Mouse (Mus musculus) forebrain, embryonic 16.5 days (tissue): Measurements from ENCODE around the gene Mesp2. TPM values are rescaled to one million over a fixed set of nuclear protein-coding genes. Genes with fewer than 3 reads are reported as not detected.

Source experiments
- ATAC-seq: fragments of 200-750 bp; cut with Nextera tagmentation; 2 replicates; pipeline ENCODE4 v1.8.0; 2017; ENCODE audit warnings: mild to moderate bottlenecking, moderate library complexity
- H3K27ac ChIP-seq: fragments of 300-500 bp; sonication (generic); 2 replicates; pipeline ENCODE4 v1.5.1; 2014; ENCODE audit warnings: low read length, control low read depth
- H3K27me3 ChIP-seq: fragments of 300-500 bp; sonication (generic); replicated peaks from 2 replicates; pipeline ENCODE4 v1.6.1; 2014; ENCODE audit warnings: low read length; ENCODE audit not compliant: control insufficient read depth, insufficient read depth
- H3K36me3 ChIP-seq: fragments of 300-500 bp; sonication (generic); 2 replicates; pipeline ENCODE4 v1.6.1; 2014; ENCODE audit not compliant: control insufficient read depth, insufficient read depth
- H3K4me1 ChIP-seq: fragments of 300-500 bp; sonication (generic); replicated peaks from 2 replicates; pipeline ENCODE4 v1.6.1; 2014; ENCODE audit warnings: low read length; ENCODE audit not compliant: control insufficient read depth, insufficient read depth
- H3K4me2 ChIP-seq: fragments of 300-500 bp; sonication (generic); 2 replicates; pipeline ENCODE4 v1.6.1; 2014; ENCODE audit warnings: mild to moderate bottlenecking, low read length, control low read depth
- H3K4me3 ChIP-seq: fragments of 300-500 bp; sonication (generic); replicated peaks from 2 replicates; pipeline ENCODE4 v1.5.1; 2014; ENCODE audit warnings: mild to moderate bottlenecking, low read length, control low read depth
- H3K9ac ChIP-seq: fragments of 300-500 bp; sonication (generic); replicated peaks from 2 replicates; pipeline ENCODE4 v1.6.1; 2014; ENCODE audit warnings: low read depth, low read length, control low read depth
- H3K9me3 ChIP-seq: fragments of 300-500 bp; sonication (generic); 2 replicates; pipeline ENCODE4 v1.6.1; 2016; ENCODE audit warnings: low read length; ENCODE audit not compliant: control insufficient read depth
- WGBS: fragments of 180-500 bp; shearing (Covaris S2); extraction: QIAGEN DNeasy Blood & Tissue Kit; methylation state at CpG from one replicate; pipeline ENCODE4 v1.1.7; 2014; 5-methylcytosine and 5-hydroxymethylcytosine counted together
- polyA plus RNA-seq: library from polyadenylated mRNA; unstranded; fragments of >200 nt; fragmentation: Nextera tagmentation; extraction: Ambion mirVana; gene quantifications from 2 replicates; pipeline ENCODE4 v1.2.1, GENCODE M21; 2015

Gene Mesp2
- polyA plus RNA-seq, 1 experiment from 2014 or later, result 1.5 TPM

DNA sequence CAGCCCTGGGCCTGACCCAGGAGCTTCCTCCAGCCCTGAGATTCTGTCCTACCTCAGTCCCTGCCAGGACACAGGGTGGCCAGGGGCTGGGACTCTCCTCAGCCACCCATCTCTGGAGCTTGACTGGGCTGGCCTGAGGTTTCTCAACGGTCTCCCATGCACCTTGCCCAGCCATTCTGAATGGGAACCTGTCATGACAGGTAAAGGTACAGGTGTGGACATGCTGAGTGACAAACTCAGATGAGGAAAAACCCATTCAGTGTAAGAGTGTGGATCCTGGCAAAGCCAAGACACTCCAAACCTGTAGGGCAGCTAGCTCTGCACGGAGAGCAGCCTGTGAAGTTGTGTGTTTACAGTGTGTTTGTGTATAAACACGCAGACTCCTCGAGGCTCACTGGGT lies 10.2 kb upstream of the Mesp2 start:
- ATAC-seq, result no peak

DNA sequence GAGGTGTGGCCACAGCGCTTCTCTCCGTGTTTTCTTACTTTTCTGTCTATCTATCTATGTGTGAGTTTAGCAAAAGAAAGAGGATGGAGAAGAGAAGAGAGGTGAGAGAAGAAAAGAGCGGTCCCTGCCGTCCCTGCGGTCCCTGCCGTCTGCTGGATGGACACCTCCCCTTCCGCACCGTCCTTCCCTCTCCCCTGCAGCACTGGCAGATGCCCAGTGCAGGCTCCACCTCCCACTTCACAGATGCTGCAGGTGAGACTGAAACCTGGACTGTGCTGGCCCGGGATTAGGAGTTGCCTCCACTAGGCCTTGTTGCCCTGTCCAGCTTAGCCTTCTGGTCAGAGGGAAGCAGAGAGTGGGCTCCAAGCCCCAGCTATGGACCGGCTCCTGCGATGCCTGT lies 9.1 kb upstream of the Mesp2 start:
- no peak overlapping the region for H3K27ac ChIP-seq
- no peaks in the 10 kb centered on the region for H3K9me3 ChIP-seq
- H3K4me2 ChIP-seq, result no peak overlapping the region
- no peak overlapping the region for H3K9ac ChIP-seq
- H3K36me3 ChIP-seq, result no peaks in the 10 kb centered on the region
- no peak overlapping the region for H3K4me3 ChIP-seq
- ATAC-seq, result no peak
- H3K4me1 ChIP-seq, result 0 out of 2 replicates have a peak, but pooled peaks cover 4% of the 10 kb centered on the region
- H3K27me3 ChIP-seq, result no peaks in the 10 kb centered on the region
- 79% methylated on average over 11 of the region's 11 CpGs for WGBS

More for the DNA sequence above, 10.2 kb upstream of the Mesp2 start:
- Histone ChIP-seq H3K27ac (no peak overlapping the region), H3K9ac (no peak overlapping the region), H3K4me1 (0 out of 2 replicates have a peak, but pooled peaks cover 4% of the 10 kb centered on the region), H3K36me3 (no peaks in the 10 kb centered on the region), H3K4me2 (no peak overlapping the region), H3K27me3 (no peaks in the 10 kb centered on the region; the same call in 1 of the 2 replicates), H3K4me3 (no peak overlapping the region), H3K9me3 (no peaks in the 10 kb centered on the region)
- WGBS, result 84% methylated on average over 4 of the region's 4 CpGs

DNA sequence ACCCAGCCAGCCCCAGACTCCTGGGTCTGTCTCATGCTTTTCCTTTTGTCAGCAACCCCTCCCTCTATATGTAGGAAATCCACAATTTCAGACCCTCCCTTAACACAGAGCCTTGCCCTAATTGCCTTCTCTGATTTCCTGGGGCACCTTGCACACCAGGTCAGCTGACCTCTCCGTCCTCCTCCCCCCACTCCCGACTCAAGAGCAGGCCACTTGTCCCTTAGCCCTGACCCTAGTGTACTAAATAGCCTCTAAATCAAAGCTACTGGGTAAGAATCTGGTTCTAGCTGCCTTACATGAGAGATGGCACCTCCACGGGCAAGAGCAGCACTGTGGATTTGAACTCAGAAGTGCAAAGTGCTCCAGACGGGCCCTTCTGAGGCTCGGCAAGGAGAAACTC lies 8.5 kb upstream of the Mesp2 start:
- H3K4me2 ChIP-seq, result no peak overlapping the region
- 0 out of 2 replicates have a peak, but pooled peaks cover 4% of the 10 kb centered on the region for H3K4me1 ChIP-seq
- no peaks in the 10 kb centered on the region for H3K27me3 ChIP-seq
- no peak overlapping the region for H3K4me3 ChIP-seq
- no peak overlapping the region for H3K27ac ChIP-seq
- WGBS, result 72% methylated on average over 5 of the region's 5 CpGs
- no peak for ATAC-seq
- H3K9ac ChIP-seq, result no peak overlapping the region
- H3K36me3 ChIP-seq, result no peaks in the 10 kb centered on the region
- H3K9me3 ChIP-seq, result no peaks in the 10 kb centered on the region

DNA sequence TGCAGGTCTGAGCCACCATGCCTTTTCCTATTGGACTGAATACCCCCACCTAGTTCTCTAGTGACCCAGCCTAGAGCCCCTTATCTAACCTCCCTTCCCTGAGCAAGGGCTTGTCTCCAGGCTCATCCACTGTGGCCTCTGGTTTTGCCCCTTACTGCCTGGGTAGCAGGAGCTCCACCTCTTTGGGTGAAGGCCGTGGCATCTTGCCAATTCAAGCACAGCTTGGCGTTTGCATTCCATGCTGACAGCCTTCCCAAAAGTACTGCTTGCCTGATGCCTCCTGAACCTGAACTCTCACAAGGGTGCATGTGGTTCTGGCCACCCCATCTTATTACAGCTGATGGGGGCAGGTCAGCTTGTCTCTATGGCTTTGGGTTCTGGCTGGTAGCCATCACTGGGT lies 6.6 kb upstream of the Mesp2 start:
- Histone ChIP-seq H3K4me1 (no peaks in the 10 kb centered on the region), H3K9me3 (no peaks in the 10 kb centered on the region), H3K4me3 (no peak overlapping the region), H3K4me2 (no peak overlapping the region), H3K9ac (no peak overlapping the region), H3K36me3 (no peaks in the 10 kb centered on the region), H3K27ac (no peak overlapping the region), H3K27me3 (no peaks in the 10 kb centered on the region)
- ATAC-seq, result no peak
- whole genome bisulfite sequencing, result 41% methylated on average over 2 of the region's 2 CpGs

DNA sequence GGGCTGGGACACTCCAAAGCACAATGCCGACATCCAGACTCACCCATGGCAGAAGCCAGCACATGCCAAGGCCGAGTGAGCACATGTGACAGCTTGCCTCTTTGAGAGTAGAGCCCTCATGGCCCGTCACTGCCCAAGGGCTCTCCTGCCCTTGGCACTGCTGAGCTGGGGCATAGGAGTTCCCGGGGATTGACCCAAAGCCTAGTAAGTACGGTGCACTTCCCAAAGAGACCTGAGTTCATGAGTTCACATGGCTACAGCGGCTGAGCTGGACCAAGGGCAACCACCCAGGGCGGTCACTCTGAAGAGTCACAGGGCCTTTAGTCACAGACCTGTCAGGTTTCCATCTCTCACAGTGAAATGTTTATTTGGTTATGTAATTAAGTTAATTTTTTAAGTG lies 2.0 kb upstream of the Mesp2 start:
- no peak overlapping the region for H3K4me2 ChIP-seq
- H3K36me3 ChIP-seq, result no peaks in the 10 kb centered on the region
- 87% methylated on average over 7 of the region's 7 CpGs for WGBS
- H3K9ac ChIP-seq, result no peak overlapping the region
- H3K27me3 ChIP-seq, result 0 out of 2 replicates have a peak, but pooled peaks cover 3% of the 10 kb centered on the region
- 0 out of 2 replicates have a peak, but pooled peaks cover 4% of the 10 kb centered on the region for H3K4me1 ChIP-seq
- ATAC-seq, result no peak
- H3K4me3 ChIP-seq, result no peak overlapping the region
- H3K9me3 ChIP-seq, result no peaks in the 10 kb centered on the region
- H3K27ac ChIP-seq, result no peak overlapping the region

DNA sequence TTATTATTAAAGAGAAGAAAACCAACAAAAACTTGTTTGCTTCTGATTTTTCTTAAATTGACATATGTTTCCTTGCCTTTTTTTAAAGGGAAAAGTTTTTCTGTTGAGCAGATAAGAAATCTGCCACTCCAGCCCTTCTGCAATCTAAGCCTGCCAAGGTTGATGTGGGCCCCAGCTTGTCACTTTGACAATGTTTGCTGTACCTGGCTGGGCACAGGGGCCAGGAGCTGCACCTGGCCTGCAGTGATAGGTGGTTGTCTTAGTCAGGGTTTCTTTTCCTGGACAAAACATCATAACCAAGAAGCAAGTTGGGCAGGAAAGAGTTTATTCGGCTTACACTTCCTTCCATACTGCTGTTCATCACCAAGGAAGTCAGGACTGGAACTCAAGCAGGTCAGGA lies 2.9 kb downstream of the Mesp2 start:
- H3K4me3 ChIP-seq, result no peak overlapping the region
- no peak overlapping the region for H3K9ac ChIP-seq
- ATAC-seq, result no peak
- 0 out of 2 replicates have a peak, but pooled peaks cover 3% of the 10 kb centered on the region for H3K27me3 ChIP-seq
- no peaks in the 10 kb centered on the region for H3K9me3 ChIP-seq
- 100% methylated on average over 1 of the region's 1 CpGs for WGBS
- no peaks in the 10 kb centered on the region for H3K36me3 ChIP-seq
- no peak overlapping the region for H3K4me2 ChIP-seq
- H3K4me1 ChIP-seq, result 0 out of 2 replicates have a peak, but pooled peaks cover 4% of the 10 kb centered on the region
- no peak overlapping the region for H3K27ac ChIP-seq

DNA sequence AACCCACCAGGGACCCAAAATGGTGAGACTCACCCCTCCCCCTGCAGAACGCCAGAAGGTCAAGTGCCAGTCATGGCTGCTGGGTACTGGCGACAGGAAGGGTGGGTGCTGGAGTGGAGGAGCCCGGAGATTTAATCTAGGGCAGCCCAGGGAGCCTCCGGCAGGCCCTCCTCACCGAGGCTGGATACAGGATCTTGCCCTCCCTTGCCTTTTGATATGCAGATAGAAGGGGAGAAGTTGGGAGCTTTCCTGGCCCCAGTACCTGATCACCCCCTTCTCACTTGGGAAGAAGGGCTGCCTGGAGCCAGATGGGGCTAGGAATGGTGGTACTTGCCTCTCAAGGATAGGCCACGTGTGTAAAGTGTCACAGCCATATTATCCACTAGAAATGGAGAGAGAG lies 7.8 kb downstream of the Mesp2 start:
- Histone ChIP-seq H3K9me3 (no peaks in the 10 kb centered on the region), H3K4me1 (no peaks in the 10 kb centered on the region), H3K4me3 (no peak overlapping the region), H3K36me3 (no peaks in the 10 kb centered on the region), H3K27ac (no peak overlapping the region), H3K9ac (no peak overlapping the region), H3K4me2 (no peak overlapping the region), H3K27me3 (no peaks in the 10 kb centered on the region)
- no peak for ATAC-seq
- 2% methylated on average over 6 of the region's 6 CpGs for WGBS

DNA sequence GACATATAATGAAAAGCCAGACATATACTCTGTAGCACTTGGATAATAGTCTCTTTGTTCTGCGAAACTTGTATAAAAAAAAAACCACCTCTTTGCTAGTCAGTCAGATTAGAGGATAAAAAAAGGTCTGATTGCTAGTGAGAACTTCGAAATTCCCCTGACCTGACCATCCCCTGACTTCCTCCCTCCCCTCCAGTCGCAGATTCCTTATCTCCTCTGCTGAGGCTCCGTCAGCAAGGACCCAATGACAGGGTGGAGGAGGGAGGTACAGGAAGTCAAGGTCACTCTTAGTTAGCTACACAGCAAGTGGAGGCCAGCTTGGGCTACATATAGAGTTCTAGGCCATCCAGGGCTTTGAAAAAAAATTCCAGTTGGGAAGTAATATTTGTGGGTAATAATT lies 9.0 kb downstream of the Mesp2 start:
- no peak overlapping the region for H3K4me2 ChIP-seq
- H3K36me3 ChIP-seq, result no peaks in the 10 kb centered on the region
- no peak overlapping the region for H3K27ac ChIP-seq
- peaks cover 2% of the 10 kb centered on the region; the same call in 1 of the 2 replicates for H3K9me3 ChIP-seq
- no peaks in the 10 kb centered on the region for H3K4me1 ChIP-seq
- H3K4me3 ChIP-seq, result no peak overlapping the region
- WGBS, result 51% methylated on average over 4 of the region's 4 CpGs
- ATAC-seq, result no peak
- H3K27me3 ChIP-seq, result no peaks in the 10 kb centered on the region
- H3K9ac ChIP-seq, result no peak overlapping the region

DNA sequence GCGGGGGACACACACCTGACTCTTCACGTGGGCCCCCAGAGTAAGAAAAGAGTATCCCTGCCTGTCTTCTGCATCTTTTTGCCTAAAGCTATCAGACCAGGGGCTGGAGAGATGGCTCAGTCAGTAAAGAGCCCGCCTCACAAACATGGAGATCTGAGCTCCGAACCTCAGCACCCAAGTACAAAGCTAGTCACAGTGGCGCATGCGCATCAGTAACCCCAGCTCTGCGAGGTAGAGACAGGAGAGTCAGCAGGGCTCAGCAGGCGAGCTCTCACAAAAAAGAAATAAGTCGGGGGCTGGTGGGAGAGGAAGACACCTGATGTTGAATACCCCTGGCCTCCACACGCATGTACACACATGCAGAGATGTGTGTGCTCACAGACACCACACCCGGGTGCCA lies 9.5 kb downstream of the Mesp2 start:
- Histone ChIP-seq H3K27me3 (no peaks in the 10 kb centered on the region), H3K36me3 (no peaks in the 10 kb centered on the region), H3K4me2 (no peak overlapping the region), H3K9me3 (peaks cover 4% of the 10 kb centered on the region; the same call in 1 of the 2 replicates), H3K27ac (no peak overlapping the region), H3K4me3 (no peak overlapping the region), H3K4me1 (no peaks in the 10 kb centered on the region), H3K9ac (no peak overlapping the region)
- no peak for ATAC-seq
- 46% methylated on average over 11 of the region's 11 CpGs for WGBS

DNA sequence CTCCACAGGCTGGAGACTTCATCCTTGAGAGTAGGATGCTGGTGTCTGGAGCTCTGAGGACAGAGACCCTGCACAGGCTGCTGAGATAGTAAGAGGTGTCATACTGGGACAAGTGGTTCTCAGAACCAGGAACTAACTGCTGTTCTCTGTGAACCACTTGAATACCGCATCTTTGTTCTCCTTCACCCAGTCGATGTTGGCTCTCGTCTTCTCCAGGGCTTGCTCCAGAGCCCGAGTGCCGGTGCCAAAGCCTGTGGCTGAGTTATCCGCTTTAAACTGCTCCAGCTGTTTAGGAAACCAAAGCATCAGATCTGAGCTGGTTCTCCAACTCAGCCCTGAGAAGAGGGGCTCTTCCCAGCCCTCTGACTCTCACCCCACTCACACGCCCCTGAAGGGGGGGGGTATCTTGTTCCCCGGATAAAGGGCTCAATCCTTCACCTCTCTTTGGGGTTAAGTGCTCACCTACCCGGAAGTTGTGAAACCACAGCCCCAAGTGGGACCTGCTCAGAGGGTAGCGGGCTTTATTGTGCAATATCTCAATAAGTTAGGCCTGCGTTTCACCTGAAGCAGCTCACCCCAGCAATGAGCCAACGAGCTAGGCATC lies 11.7 kb downstream of the Mesp2 start:
- Histone ChIP-seq H3K36me3 (no peaks in the 10 kb centered on the region), H3K9ac (no peak overlapping the region), H3K27me3 (no peaks in the 10 kb centered on the region), H3K4me1 (no peaks in the 10 kb centered on the region), H3K4me3 (no peak overlapping the region), H3K4me2 (no peak overlapping the region), H3K9me3 (peaks cover 4% of the 10 kb centered on the region; the same call in 1 of the 2 replicates), H3K27ac (no peak overlapping the region)
- ATAC-seq, result no peak
- 84% methylated on average over 12 of the region's 12 CpGs for WGBS
